Comparison of ENCODE assay signal across 19 mouse cellular contexts in genomic region chr8:86529714-86530113, GRCm38 (mm10). TPM values are rescaled to one million over a fixed set of nuclear protein-coding genes. Genes with fewer than 3 reads are reported as not detected.
"Had no signal": no experiment of that assay in that cellular context is flagged by ENCODE, and none has a peak within 500 bp of the region (broad histone marks: within the 10 kb centered on the region; RNA-seq: fewer than 3 reads in every experiment).

No protein-coding gene starts in this region.

- H3K9ac ChIP-seq: liver, embryonic 12.5 days; liver, embryonic 14.5 days; lung, embryonic 14.5 days; midbrain, embryonic 13.5 days; neural tube, embryonic 12.5 days; neural tube, embryonic 15.5 days had no signal

- ATAC-seq: liver, embryonic 12.5 days; midbrain, embryonic 13.5 days; midbrain, embryonic 16.5 days had no signal

- H3K4me2 ChIP-seq: liver, embryonic 12.5 days; lung, embryonic 14.5 days; midbrain, embryonic 13.5 days; neural tube, embryonic 12.5 days; neural tube, embryonic 15.5 days had no signal

- H3K27me3 ChIP-seq: liver, embryonic 12.5 days; midbrain, embryonic 13.5 days; neural tube, embryonic 12.5 days had no signal

- H3K36me3 ChIP-seq: liver, embryonic 12.5 days; midbrain, embryonic 10.5 days; midbrain, embryonic 13.5 days; neural tube, embryonic 12.5 days; neural tube, embryonic 15.5 days had no signal

- H3K4me1 ChIP-seq: liver, embryonic 12.5 days; neural tube, embryonic 12.5 days had no signal

- DNase-seq: lung, adult 18-20 months; lung, embryonic 14.5 days; lung, postnatal 10 days; lung, postnatal 4 days; retina, postnatal 1 day; right cerebral cortex, postnatal 4 days; spleen, adult 18-20 months; thymus, adult 18-20 months; thymus, postnatal 14 days; thymus, postnatal 36 days had no signal

- H3K27ac ChIP-seq: liver, embryonic 12.5 days; liver, embryonic 14.5 days; midbrain, embryonic 10.5 days; midbrain, embryonic 13.5 days; neural tube, embryonic 12.5 days; neural tube, embryonic 15.5 days had no signal

- H3K4me3 ChIP-seq: liver, embryonic 12.5 days; midbrain, embryonic 10.5 days; midbrain, embryonic 13.5 days; myocyte; neural tube, embryonic 12.5 days; neural tube, embryonic 15.5 days had no signal

- H3K9me3 ChIP-seq: liver, embryonic 12.5 days; midbrain, embryonic 10.5 days; midbrain, embryonic 13.5 days; neural tube, embryonic 12.5 days; neural tube, embryonic 15.5 days had no signal

RNA-seq across cellular contexts. Expression of gene Abcc12, which starts 50.8 kb away (rescaled TPM):
- polyA plus RNA-seq: liver, embryonic 12.5 days; liver, embryonic 16.5 days; lung, embryonic 14.5 days; midbrain, embryonic 10.5 days; myocyte; neural tube, embryonic 12.5 days had no signal
